Mouse (Mus musculus) lung, adult 2 months (tissue): ENCODE results near the gene Prdm16.

ENCODE experiments used
- CTCF ChIP-seq: fragments of 200-500 bp; IDR thresholded peaks from 2 replicates; pipeline ENCODE4 v1.5.1; 2011; ENCODE audit warnings: mild to moderate bottlenecking, low read length, control low read depth; ENCODE audit not compliant: insufficient read depth
- POLR2A ChIP-seq: fragments of 200-500 bp; IDR thresholded peaks from 2 replicates; pipeline ENCODE4 v1.6.1; 2011; ENCODE audit warnings: low read depth, mild to moderate bottlenecking, control low read depth, low read length, borderline replicate concordance; ENCODE audit errors: extremely low read depth

DNA sequence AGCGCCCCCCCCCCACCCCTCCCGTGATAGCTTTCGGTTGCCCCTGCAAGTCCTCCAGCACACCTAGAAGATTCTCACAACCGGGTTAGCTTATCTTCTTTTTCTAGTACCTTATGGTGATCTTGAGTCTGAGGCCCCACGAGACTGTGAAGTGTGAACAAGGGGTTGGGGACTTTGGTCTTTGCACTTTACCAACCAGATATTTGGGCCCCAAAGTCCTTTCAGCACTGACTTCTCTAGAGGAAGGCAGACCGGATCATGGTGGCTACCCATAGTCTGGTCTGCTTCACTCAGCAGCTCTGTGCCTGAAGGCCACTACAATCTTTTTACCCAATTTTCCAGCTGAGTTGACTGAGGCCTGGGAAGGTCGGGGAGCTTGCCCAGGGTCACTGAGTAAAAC lies 144.4 kb downstream of the Prdm16 start:
- no peak for TF ChIP-seq CTCF
- TF ChIP-seq POLR2A = no peak
